Mouse (Mus musculus) hindbrain, embryonic 12.5 days (tissue): Measurements from ENCODE around the gene Tmem100. TPM values are rescaled to one million over a fixed set of nuclear protein-coding genes. Genes with fewer than 3 reads are reported as not detected.

Experiments used
- ATAC-seq: fragments of 200-750 bp; cut with Nextera tagmentation; 2 replicates; pipeline ENCODE4 v1.8.0; 2017; ENCODE audit warnings: moderate TSS enrichment; ENCODE audit not compliant: low FRiP score
- H3K27ac ChIP-seq: fragments of 300-500 bp; sonication (generic); 2 replicates; pipeline ENCODE4 v1.5.1; 2016; ENCODE audit warnings: mild to moderate bottlenecking
- H3K27me3 ChIP-seq: fragments of 300-500 bp; sonication (generic); 2 replicates; pipeline ENCODE4 v1.6.1; 2016; ENCODE audit warnings: mild to moderate bottlenecking
- H3K36me3 ChIP-seq: fragments of 300-500 bp; sonication (generic); 2 replicates; pipeline ENCODE4 v1.6.1; 2016; ENCODE audit warnings: mild to moderate bottlenecking
- H3K4me1 ChIP-seq: fragments of 300-500 bp; sonication (generic); 2 replicates; pipeline ENCODE4 v1.6.1; 2016
- H3K4me2 ChIP-seq: fragments of 300-500 bp; sonication (generic); replicated peaks from 2 replicates; pipeline ENCODE4 v1.6.1; 2016; ENCODE audit warnings: mild to moderate bottlenecking
- H3K4me3 ChIP-seq: fragments of 300-500 bp; sonication (generic); 2 replicates; pipeline ENCODE4 v1.5.1; 2016; ENCODE audit warnings: mild to moderate bottlenecking
- H3K9ac ChIP-seq: fragments of 300-500 bp; sonication (generic); 2 replicates; pipeline ENCODE4 v1.6.1; 2016; ENCODE audit warnings: mild to moderate bottlenecking, moderate library complexity
- H3K9me3 ChIP-seq: fragments of 300-500 bp; sonication (generic); replicated peaks from 2 replicates; pipeline ENCODE4 v1.6.1; 2016; ENCODE audit warnings: mild to moderate bottlenecking
- WGBS: fragments of 180-500 bp; shearing (Covaris S2); methylation state at CpG from one replicate; pipeline ENCODE4 v1.1.7; 2016; 5-methylcytosine and 5-hydroxymethylcytosine counted together
- polyA plus RNA-seq: library from polyadenylated mRNA; unstranded; fragments of >200 nt; fragmentation: Nextera tagmentation; extraction: Ambion mirVana; gene quantifications from 2 replicates; pipeline ENCODE4 v1.2.1, GENCODE M21; 2016

Tmem100 gene
- polyA plus RNA-seq, 1 experiment from 2014 or later = 11.2 TPM

- Histone ChIP-seq H3K36me3 (no peaks in the 10 kb centered on the region), H3K4me1 (peaks cover 4% of the 10 kb centered on the region), H3K9ac (no peak overlapping the region), H3K27me3 (no peaks in the 10 kb centered on the region), H3K27ac (no peak overlapping the region), H3K4me3 (no peak overlapping the region), H3K9me3 (peaks cover 3% of the 10 kb centered on the region; the same call in 1 of the 2 replicates), H3K4me2 (no peak overlapping the region)
- 21% methylated on average over 5 of the region's 5 CpGs for whole genome bisulfite sequencing
- no peak for ATAC-seq
Observed at GRCm38 (mm10) chr11:90038022-90038421, 7.9 kb downstream of the Tmem100 start.

GRCm38 (mm10) chr11:90044459-90044858 is 14.3 kb downstream of the Tmem100 start:
- Histone ChIP-seq H3K27me3 (no peaks in the 10 kb centered on the region), H3K9ac (no peak overlapping the region), H3K4me3 (no peak overlapping the region), H3K4me2 (no peak overlapping the region), H3K36me3 (no peaks in the 10 kb centered on the region), H3K4me1 (no peaks in the 10 kb centered on the region), H3K9me3 (no peaks in the 10 kb centered on the region), H3K27ac (no peak overlapping the region)
- WGBS = 93% methylated on average over 4 of the region's 4 CpGs
- ATAC-seq = no peak

- H3K27ac ChIP-seq = no peak overlapping the region
- H3K4me2 ChIP-seq = no peak overlapping the region
- no peaks in the 10 kb centered on the region for H3K27me3 ChIP-seq
- ATAC-seq = no peak
- 45% methylated on average over 7 of the region's 7 CpGs for WGBS
- H3K36me3 ChIP-seq = no peaks in the 10 kb centered on the region
- no peaks in the 10 kb centered on the region for H3K9me3 ChIP-seq
- H3K4me3 ChIP-seq = no peak overlapping the region
- H3K9ac ChIP-seq = no peak overlapping the region
- H3K4me1 ChIP-seq = no peaks in the 10 kb centered on the region
Observed at GRCm38 (mm10) chr11:90046211-90046610, 16.1 kb downstream of the Tmem100 start.

GRCm38 (mm10) chr11:90047271-90047670 is 17.1 kb downstream of the Tmem100 start:
- no peaks in the 10 kb centered on the region for H3K4me1 ChIP-seq
- no peak overlapping the region for H3K9ac ChIP-seq
- no peak overlapping the region for H3K4me3 ChIP-seq
- H3K27me3 ChIP-seq = no peaks in the 10 kb centered on the region
- 92% methylated on average over 9 of the region's 9 CpGs for WGBS
- H3K36me3 ChIP-seq = no peaks in the 10 kb centered on the region
- no peaks in the 10 kb centered on the region for H3K9me3 ChIP-seq
- no peak overlapping the region for H3K4me2 ChIP-seq
- H3K27ac ChIP-seq = no peak overlapping the region
- no peak for ATAC-seq

GRCm38 (mm10) chr11:90050016-90050415 is 19.9 kb downstream of the Tmem100 start:
- 89% methylated on average over 7 of the region's 7 CpGs for WGBS
- Histone ChIP-seq H3K27ac (no peak overlapping the region), H3K4me2 (no peak overlapping the region), H3K9ac (no peak overlapping the region), H3K36me3 (no peaks in the 10 kb centered on the region), H3K4me3 (no peak overlapping the region), H3K4me1 (peaks cover 6% of the 10 kb centered on the region), H3K9me3 (no peaks in the 10 kb centered on the region), H3K27me3 (no peaks in the 10 kb centered on the region)
- no peak for ATAC-seq

GRCm38 (mm10) chr11:90052785-90053184 is 22.6 kb downstream of the Tmem100 start:
- Histone ChIP-seq H3K4me3 (no peak overlapping the region), H3K9ac (no peak overlapping the region), H3K27ac (no peak overlapping the region), H3K9me3 (no peaks in the 10 kb centered on the region), H3K4me1 (peaks cover 6% of the 10 kb centered on the region), H3K4me2 (no peak overlapping the region), H3K27me3 (no peaks in the 10 kb centered on the region), H3K36me3 (no peaks in the 10 kb centered on the region)
- no peak for ATAC-seq
- 75% methylated on average over 7 of the region's 7 CpGs for WGBS

GRCm38 (mm10) chr11:90053820-90054219 is 23.7 kb downstream of the Tmem100 start:
- no peak for ATAC-seq
- H3K27ac ChIP-seq = no peak overlapping the region
- H3K4me3 ChIP-seq = no peak overlapping the region
- no peaks in the 10 kb centered on the region for H3K27me3 ChIP-seq
- no peak overlapping the region for H3K4me2 ChIP-seq
- no peaks in the 10 kb centered on the region for H3K9me3 ChIP-seq
- H3K9ac ChIP-seq = no peak overlapping the region
- WGBS = 70% methylated on average over 4 of the region's 4 CpGs
- no peaks in the 10 kb centered on the region for H3K36me3 ChIP-seq
- peaks cover 6% of the 10 kb centered on the region for H3K4me1 ChIP-seq

- H3K9ac ChIP-seq = no peak overlapping the region
- ATAC-seq = no peak
Observed at GRCm38 (mm10) chr11:90054401-90054800, 24.3 kb downstream of the Tmem100 start.

GRCm38 (mm10) chr11:90057070-90057469 is 26.9 kb downstream of the Tmem100 start:
- no peaks in the 10 kb centered on the region for H3K27me3 ChIP-seq
- H3K9me3 ChIP-seq = no peaks in the 10 kb centered on the region; the same call in 1 of the 2 replicates
- no peak overlapping the region for H3K4me2 ChIP-seq
- H3K36me3 ChIP-seq = no peaks in the 10 kb centered on the region
- ATAC-seq = no peak
- WGBS = 50% methylated on average over 2 of the region's 2 CpGs
- H3K4me1 ChIP-seq = peaks cover 6% of the 10 kb centered on the region
- H3K27ac ChIP-seq = no peak overlapping the region
- H3K9ac ChIP-seq = no peak overlapping the region
- no peak overlapping the region for H3K4me3 ChIP-seq

More at GRCm38 (mm10) chr11:90054401-90054800, 24.3 kb downstream of the Tmem100 start:
- no peak overlapping the region for H3K4me2 ChIP-seq
- no peaks in the 10 kb centered on the region; the same call in 1 of the 2 replicates for H3K9me3 ChIP-seq
- 69% methylated on average over 7 of the region's 7 CpGs for WGBS
- peaks cover 6% of the 10 kb centered on the region for H3K4me1 ChIP-seq
- H3K27me3 ChIP-seq = no peaks in the 10 kb centered on the region
- H3K4me3 ChIP-seq = no peak overlapping the region
- no peaks in the 10 kb centered on the region for H3K36me3 ChIP-seq
- H3K27ac ChIP-seq = no peak overlapping the region; the same call in 1 of the 2 replicates

GRCm38 (mm10) chr11:90059241-90059640 is 29.1 kb downstream of the Tmem100 start:
- Histone ChIP-seq H3K27me3 (no peaks in the 10 kb centered on the region), H3K9me3 (no peaks in the 10 kb centered on the region; the same call in 1 of the 2 replicates), H3K9ac (no peak overlapping the region), H3K4me3 (no peak overlapping the region), H3K4me2 (no peak overlapping the region), H3K4me1 (peaks cover 4% of the 10 kb centered on the region), H3K27ac (no peak overlapping the region), H3K36me3 (no peaks in the 10 kb centered on the region)
- no peak for ATAC-seq

- no peaks in the 10 kb centered on the region for H3K27me3 ChIP-seq
- 80% methylated on average over 3 of the region's 3 CpGs for WGBS
- peaks cover 2% of the 10 kb centered on the region; the same call in 1 of the 2 replicates for H3K4me1 ChIP-seq
- H3K9ac ChIP-seq = no peak overlapping the region
- no peak overlapping the region for H3K27ac ChIP-seq
- no peaks in the 10 kb centered on the region; the same call in 1 of the 2 replicates for H3K9me3 ChIP-seq
- no peak overlapping the region for H3K4me2 ChIP-seq
- no peak overlapping the region for H3K4me3 ChIP-seq
- no peaks in the 10 kb centered on the region for H3K36me3 ChIP-seq
- ATAC-seq = no peak
Observed at GRCm38 (mm10) chr11:90062657-90063056, 32.5 kb downstream of the Tmem100 start.

- H3K9ac ChIP-seq = no peak overlapping the region
Observed at GRCm38 (mm10) chr11:90066405-90067250, 36.5 kb downstream of the Tmem100 start.

GRCm38 (mm10) chr11:90071747-90072146 is 41.6 kb downstream of the Tmem100 start:
- H3K9me3 ChIP-seq = no peaks in the 10 kb centered on the region
- no peak for ATAC-seq

More at GRCm38 (mm10) chr11:90066405-90067250, 36.5 kb downstream of the Tmem100 start:
- 75% methylated on average over 23 of the region's 23 CpGs for WGBS
- Histone ChIP-seq H3K27ac (no peak overlapping the region), H3K36me3 (no peaks in the 10 kb centered on the region), H3K9me3 (no peaks in the 10 kb centered on the region), H3K4me3 (no peak overlapping the region), H3K4me1 (peaks cover 2% of the 10 kb centered on the region; the same call in 1 of the 2 replicates), H3K4me2 (no peak overlapping the region), H3K27me3 (no peaks in the 10 kb centered on the region)
- ATAC-seq = no peak

More at GRCm38 (mm10) chr11:90071747-90072146, 41.6 kb downstream of the Tmem100 start:
- Histone ChIP-seq H3K27ac (no peak overlapping the region), H3K4me1 (no peaks in the 10 kb centered on the region; the same call in 1 of the 2 replicates), H3K9ac (no peak overlapping the region), H3K36me3 (no peaks in the 10 kb centered on the region), H3K27me3 (no peaks in the 10 kb centered on the region), H3K4me3 (no peak overlapping the region), H3K4me2 (no peak overlapping the region)
- 46% methylated on average over 9 of the region's 9 CpGs for WGBS
